Mouse (Mus musculus) left cerebral cortex, postnatal 25 days (tissue): ENCODE measurements around the gene Kcnq5. TPM values are rescaled to one million over a fixed set of nuclear protein-coding genes. Genes with fewer than 3 reads are reported as not detected.
"Not testable (repeated sequence)": the region's sequence is repeated elsewhere in the genome, so short reads cannot be mapped to it uniquely, and the experiment has no call there.

Experiments used
- DNase-seq, 2 experiments: peaks; one replicate each; pipeline ENCODE4 v3.0.0; 2022; ENCODE audit warnings: low spot score in 2 of 2, mixed read lengths in 1 of 2
- intact Hi-C: fragments of 180-260 bp; cut with DNase I; formaldehyde crosslinking; loops from one replicate; pipeline ENCODE4 v1.15.1; 2025
- total RNA-seq, 2 experiments: library from RNA; stranded (reverse); gene quantifications; 2 replicates each; pipeline ENCODE4 v1.2.3; 2021

Gene Kcnq5
- total RNA-seq, 2 experiments from 2014 or later: 75.8 to 84.5 TPM

- no peak for DNase-seq
- intact Hi-C loops: loop anchor here (5.0 kb wide), 2 partner anchors 45 to 265 kb away; no protein-coding TSS in a partner anchor
Observed at GRCm38 (mm10) chr1:21412197-21412555, 549.6 kb downstream of the Kcnq5 start.

GRCm38 (mm10) chr1:21411331-21412196 is 550.2 kb downstream of the Kcnq5 start:
- DNase-seq: peak; percentile 77 to 96
- intact Hi-C loops: loop anchor here (1.0 to 5.0 kb wide), 5 partner anchors 46 to 857 kb away; partner anchors contain the start of gene Kcnq5

GRCm38 (mm10) chr1:21407266-21407665 is 554.5 kb downstream of the Kcnq5 start:
- intact Hi-C loops: no loop called here
- no peak for DNase-seq

- DNase-seq: no peak
- intact Hi-C loops: no loop called here
Observed at GRCm38 (mm10) chr1:21402804-21403203, 558.9 kb downstream of the Kcnq5 start.

- no peak for DNase-seq
- intact Hi-C loops: no loop called here
Observed at GRCm38 (mm10) chr1:21391138-21391671, 570.5 kb downstream of the Kcnq5 start.

GRCm38 (mm10) chr1:21383256-21383655 is 578.5 kb downstream of the Kcnq5 start, which contains the start of gene Khdc1b:
TSS of gene Khdc1b (plus strand) at chr1:21383556.
- DNase-seq: no peak
- intact Hi-C loops: no loop called here

- intact Hi-C loops, DNase-seq: not testable (repeated sequence)
Observed at GRCm38 (mm10) chr1:21368031-21368430, 593.7 kb downstream of the Kcnq5 start, which contains the start of gene Khdc1c. TSS of gene Khdc1c (plus strand) at chr1:21368331.

GRCm38 (mm10) chr1:21349341-21349740 is 612.4 kb downstream of the Kcnq5 start, which contains the start of gene Khdc1a:
TSS of gene Khdc1a (plus strand) at chr1:21349641.
- intact Hi-C loops: loop anchor here (10.0 kb wide), 1 partner anchor 415 kb away; no protein-coding TSS in a partner anchor
- no peak for DNase-seq
